ENCODE assay signal across 22 mouse cellular contexts in the genomic region with DNA sequence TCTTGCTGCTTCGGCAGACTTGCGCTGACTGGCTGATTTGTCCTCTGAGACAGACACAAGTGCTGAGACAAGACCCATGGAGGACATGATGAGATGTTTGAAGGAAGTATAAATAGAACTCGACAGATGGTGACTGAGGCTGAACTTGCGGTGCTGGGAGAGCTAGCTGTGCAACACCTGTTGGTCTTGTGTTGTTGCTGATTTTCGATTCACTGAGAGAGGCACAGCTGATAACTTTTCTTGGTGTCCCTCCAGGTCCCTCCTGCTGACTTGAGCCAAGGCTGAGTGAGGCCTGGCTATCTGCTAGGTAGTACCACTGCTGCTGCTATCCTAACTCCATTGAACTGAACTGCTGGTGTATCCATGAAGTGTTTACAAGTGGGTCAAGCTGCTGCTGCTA. TPM values are rescaled to one million over a fixed set of nuclear protein-coding genes. Genes with fewer than 3 reads are reported as not detected.
DNase-seq lines count a peak whose midpoint lies in the region; ATAC-seq and TF ChIP-seq lines count a peak whose summit lies in the region.
"Had no signal": no experiment of that assay in that cellular context is flagged by ENCODE, and none has a peak within 500 bp of the region (broad histone marks: within the 10 kb centered on the region; RNA-seq: fewer than 3 reads in every experiment).

No protein-coding gene starts in this region.

- H3K9me3 ChIP-seq in heart, postnatal 0 days (replicated peaks; ENCODE audit: control insufficient read depth, low read length), result no peaks in the 10 kb centered on the region
- no peaks in the 10 kb centered on the region for H3K9me3 ChIP-seq in heart, embryonic 12.5 days (replicated peaks)
- H3K9me3 ChIP-seq: embryonic facial prominence, embryonic 15.5 days; forebrain, embryonic 10.5 days; heart, embryonic 13.5 days; hindbrain, embryonic 12.5 days had no signal

- DNase-seq in cerebellum, postnatal 14 days, result peak; percentile 1 to 15
- no peak for DNase-seq in cerebellum, postnatal 4 days (ENCODE audit: low spot score in 2 of 2)
- peak; percentile 5 for DNase-seq in heart, postnatal 0 days (ENCODE audit: low spot score)
- DNase-seq in brain, adult 2 months (ENCODE audit: low read depth, low spot score), result peak; percentile 27
- no peak for DNase-seq in lung, adult 2 months
- DNase-seq: adrenal gland, adult 8-10 months; adrenal gland, postnatal 36 days; cerebellum, adult 18-20 months; cerebellum, adult 9-11 months; gastrocnemius, postnatal 10 days; heart, postnatal 10 days; heart, postnatal 4 days; kidney, adult 18-20 months had no signal

- no peak overlapping the region for H3K27ac ChIP-seq in heart, postnatal 0 days (ENCODE audit: low read depth)
- H3K27ac ChIP-seq in heart, embryonic 12.5 days (ENCODE audit: poor library complexity, severe bottlenecking), result no peak overlapping the region
- H3K27ac ChIP-seq: embryonic facial prominence, embryonic 15.5 days; forebrain, embryonic 10.5 days; heart, embryonic 13.5 days; hindbrain, embryonic 12.5 days had no signal

- no peak for TF ChIP-seq POLR2A in lung, adult 2 months (IDR thresholded peaks at IDR 0.05; ENCODE audit: borderline replicate concordance, extremely low read depth, low read depth, low read length)

- no peak overlapping the region for H3K9ac ChIP-seq in heart, postnatal 0 days (replicated peaks; ENCODE audit: low read depth, low read length)
- no peak overlapping the region for H3K9ac ChIP-seq in heart, embryonic 12.5 days
- H3K9ac ChIP-seq: embryonic facial prominence, embryonic 15.5 days; heart, embryonic 13.5 days; hindbrain, embryonic 12.5 days had no signal

- no peak overlapping the region for H3K4me3 ChIP-seq in heart, postnatal 0 days (ENCODE audit: low read depth, low read length)
- no peak overlapping the region for H3K4me3 ChIP-seq in heart, embryonic 12.5 days
- H3K4me3 ChIP-seq in lung, adult 2 months (replicated peaks; ENCODE audit: extremely low read depth, low read depth, low read length), result no peak overlapping the region
- H3K4me3 ChIP-seq: embryonic facial prominence, embryonic 15.5 days; erythroblast, embryonic 14.5 days; forebrain, embryonic 10.5 days; heart, embryonic 13.5 days; hindbrain, embryonic 12.5 days had no signal

- H3K27me3 ChIP-seq in heart, postnatal 0 days (ENCODE audit: control insufficient read depth, insufficient read depth, low read length), result no peaks in the 10 kb centered on the region
- H3K27me3 ChIP-seq in heart, embryonic 12.5 days (replicated peaks), result no peaks in the 10 kb centered on the region
- H3K27me3 ChIP-seq: embryonic facial prominence, embryonic 15.5 days; heart, embryonic 13.5 days; hindbrain, embryonic 12.5 days had no signal

- no peaks in the 10 kb centered on the region for H3K4me1 ChIP-seq in heart, postnatal 0 days (ENCODE audit: control insufficient read depth, insufficient read depth)
- no peaks in the 10 kb centered on the region for H3K4me1 ChIP-seq in heart, embryonic 12.5 days (replicated peaks)
- H3K4me1 ChIP-seq in lung, adult 2 months (ENCODE audit: control insufficient read depth, insufficient read depth, low read length), result no peaks in the 10 kb centered on the region
- H3K4me1 ChIP-seq: embryonic facial prominence, embryonic 15.5 days; forebrain, embryonic 10.5 days; heart, embryonic 13.5 days; hindbrain, embryonic 12.5 days had no signal

- ATAC-seq in heart, postnatal 0 days (ENCODE audit: insufficient read depth, low read depth), result no peak
- ATAC-seq in heart, embryonic 12.5 days (ENCODE audit: insufficient number of reproducible peaks, low FRiP score), result no peak
- ATAC-seq: forebrain, embryonic 14.5 days; hindbrain, embryonic 16.5 days; inflammation-experienced regulatory T-cells, adult 6 months had no signal

- WGBS in heart, postnatal 0 days, result 60% methylated on average over 5 of the region's 5 CpGs
- WGBS in heart, embryonic 12.5 days, result 81% methylated on average over 5 of the region's 5 CpGs
- WGBS in lung, adult 2 months, result 76% methylated on average over 5 of the region's 5 CpGs

- no peak for TF ChIP-seq CTCF in heart, postnatal 0 days (IDR thresholded peaks at IDR 0.05; ENCODE audit: low read depth)
- TF ChIP-seq CTCF in lung, adult 2 months (IDR thresholded peaks at IDR 0.05; ENCODE audit: insufficient read depth, low read length), result no peak

- H3K36me3 ChIP-seq in heart, postnatal 0 days (replicated peaks; ENCODE audit: control insufficient read depth, insufficient read depth, low read length), result no peaks in the 10 kb centered on the region
- no peaks in the 10 kb centered on the region for H3K36me3 ChIP-seq in heart, embryonic 12.5 days
- H3K36me3 ChIP-seq: embryonic facial prominence, embryonic 15.5 days; forebrain, embryonic 10.5 days; heart, embryonic 13.5 days; hindbrain, embryonic 12.5 days had no signal

- no peak for TF ChIP-seq EP300 in heart, postnatal 0 days (IDR thresholded peaks at IDR 0.05; ENCODE audit: low read depth)

- no peak overlapping the region for H3K4me2 ChIP-seq in heart, postnatal 0 days (ENCODE audit: low read depth, low read length)
- no peak overlapping the region for H3K4me2 ChIP-seq in heart, embryonic 12.5 days
- H3K4me2 ChIP-seq: embryonic facial prominence, embryonic 15.5 days; heart, embryonic 13.5 days; hindbrain, embryonic 12.5 days had no signal

RNA-seq across cellular contexts. Expression of a gene that starts 29.4 kb away (rescaled TPM):
- total RNA-seq in heart, postnatal 0 days (2014; rRNA removed; ENCODE audit: low replicate concordance), result 2.3 and 12.1 TPM in 2 replicates
- 0.41 and 0.48 TPM in 2 replicates for polyA plus RNA-seq in heart, postnatal 0 days (2015; fragmentation: Nextera tagmentation; extraction: Ambion mirVana)
- 1.1 and 1.2 TPM in 2 replicates for polyA plus RNA-seq in heart, embryonic 12.5 days (2016; fragmentation: Nextera tagmentation; extraction: Ambion mirVana)
- polyA plus RNA-seq in lung, adult 2 months (2012; rRNA removed), result 3.7 and 4.9 TPM in 2 replicates

Comparison
In these comparisons a context has a peak if more than half of its experiments do, and no peak if none do; other contexts are left out.
1. DNase-seq: peak in cerebellum, postnatal 14 days (2 of 2), heart, postnatal 0 days (single experiment) and brain, adult 2 months (single experiment); none in cerebellum, postnatal 4 days (0 of 2) and lung, adult 2 months (single experiment).